Mouse (Mus musculus): ENCODE results near the gene 6030498E09Rik. TPM values are rescaled to one million over a fixed set of nuclear protein-coding genes. Genes with fewer than 3 reads are reported as not detected.

Gene 6030498E09Rik
- not detected in 2 replicates for polyA plus RNA-seq (2014; fragmentation: Nextera tagmentation; extraction: Ambion mirVana)

GRCm38 (mm10) chrX:38772478-38772877 is at the start of gene 6030498E09Rik:
6030498E09Rik (plus strand) TSS chrX:38772671.
- H3K9me3 ChIP-seq (replicated peaks; ENCODE audit: control insufficient read depth, low read length), result no peaks in the 10 kb centered on the region
- H3K4me2 ChIP-seq (ENCODE audit: low read depth, low read length), result no peak within 1 kb of the TSS
- DNase-seq (ENCODE audit: low spot score), result no peak
- 76% methylated on average over 9 of the region's 9 CpGs for WGBS
- H3K4me3 ChIP-seq (ENCODE audit: low read depth, low read length), result no peak within 1 kb of the TSS
- ATAC-seq (replicated peaks; ENCODE audit: insufficient number of reproducible peaks, low FRiP score, low TSS enrichment, low read depth), result no peak
- H3K36me3 ChIP-seq (replicated peaks; ENCODE audit: control insufficient read depth, insufficient read depth, low read depth, low read length), result no peaks in the 10 kb centered on the region
- no peaks in the 10 kb centered on the region for H3K27me3 ChIP-seq (ENCODE audit: control insufficient read depth, insufficient read depth, low read length)
- no peak within 1 kb of the TSS for H3K9ac ChIP-seq (replicated peaks; ENCODE audit: low read length)
- H3K27ac ChIP-seq (replicated peaks; ENCODE audit: low read depth, low read length), result no peak within 1 kb of the TSS
- H3K4me1 ChIP-seq (ENCODE audit: control insufficient read depth, insufficient read depth, low read length), result no peaks in the 10 kb centered on the region

- H3K4me2 ChIP-seq (ENCODE audit: low read depth, low read length), result no peak overlapping the region
- WGBS, result 64% methylated on average over 5 of the region's 5 CpGs
- no peaks in the 10 kb centered on the region for H3K36me3 ChIP-seq (replicated peaks; ENCODE audit: control insufficient read depth, insufficient read depth, low read depth, low read length)
- H3K4me3 ChIP-seq (ENCODE audit: low read depth, low read length), result no peak overlapping the region
- no peak overlapping the region for H3K9ac ChIP-seq (replicated peaks; ENCODE audit: low read length)
- ATAC-seq (replicated peaks; ENCODE audit: insufficient number of reproducible peaks, low FRiP score, low TSS enrichment, low read depth), result no peak
- no peaks in the 10 kb centered on the region for H3K4me1 ChIP-seq (ENCODE audit: control insufficient read depth, insufficient read depth, low read length)
- H3K27ac ChIP-seq (replicated peaks; ENCODE audit: low read depth, low read length), result no peak overlapping the region
- DNase-seq (ENCODE audit: low spot score), result no peak
- H3K27me3 ChIP-seq (ENCODE audit: control insufficient read depth, insufficient read depth, low read length), result no peaks in the 10 kb centered on the region
- no peaks in the 10 kb centered on the region for H3K9me3 ChIP-seq (replicated peaks; ENCODE audit: control insufficient read depth, low read length)
These were observed 42.4 kb upstream of the 6030498E09Rik start for GRCm38 (mm10) chrX:38730081-38730480.

- Histone ChIP-seq H3K9ac (replicated peaks; ENCODE audit: low read length) (no peak overlapping the region), H3K27ac (replicated peaks; ENCODE audit: low read depth, low read length) (no peak overlapping the region), H3K36me3 (replicated peaks; ENCODE audit: control insufficient read depth, insufficient read depth, low read depth, low read length) (no peaks in the 10 kb centered on the region), H3K4me2 (ENCODE audit: low read depth, low read length) (no peak overlapping the region), H3K9me3 (replicated peaks; ENCODE audit: control insufficient read depth, low read length) (no peaks in the 10 kb centered on the region), H3K27me3 (ENCODE audit: control insufficient read depth, insufficient read depth, low read length) (no peaks in the 10 kb centered on the region), H3K4me3 (ENCODE audit: low read depth, low read length) (no peak overlapping the region), H3K4me1 (ENCODE audit: control insufficient read depth, insufficient read depth, low read length) (no peaks in the 10 kb centered on the region)
- no peak for DNase-seq (ENCODE audit: low spot score)
- ATAC-seq (replicated peaks; ENCODE audit: insufficient number of reproducible peaks, low FRiP score, low TSS enrichment, low read depth), result no peak
- 51% methylated on average over 2 of the region's 2 CpGs for whole genome bisulfite sequencing
These were observed 41.8 kb upstream of the 6030498E09Rik start for GRCm38 (mm10) chrX:38730639-38731038.

GRCm38 (mm10) chrX:38733683-38734082 is 38.8 kb upstream of the 6030498E09Rik start:
- H3K27me3 ChIP-seq (ENCODE audit: control insufficient read depth, insufficient read depth, low read length), result no peaks in the 10 kb centered on the region
- no peak overlapping the region for H3K4me3 ChIP-seq (ENCODE audit: low read depth, low read length)
- 91% methylated on average over 5 of the region's 5 CpGs for WGBS
- no peaks in the 10 kb centered on the region for H3K9me3 ChIP-seq (replicated peaks; ENCODE audit: control insufficient read depth, low read length)
- H3K36me3 ChIP-seq (replicated peaks; ENCODE audit: control insufficient read depth, insufficient read depth, low read depth, low read length), result no peaks in the 10 kb centered on the region
- no peak for DNase-seq (ENCODE audit: low spot score)
- no peak for ATAC-seq (replicated peaks; ENCODE audit: insufficient number of reproducible peaks, low FRiP score, low TSS enrichment, low read depth)
- H3K4me1 ChIP-seq (ENCODE audit: control insufficient read depth, insufficient read depth, low read length), result no peaks in the 10 kb centered on the region
- no peak overlapping the region for H3K4me2 ChIP-seq (ENCODE audit: low read depth, low read length)
- no peak overlapping the region for H3K9ac ChIP-seq (replicated peaks; ENCODE audit: low read length)
- no peak overlapping the region for H3K27ac ChIP-seq (replicated peaks; ENCODE audit: low read depth, low read length)

- no peaks in the 10 kb centered on the region for H3K9me3 ChIP-seq (replicated peaks; ENCODE audit: control insufficient read depth, low read length)
- H3K4me3 ChIP-seq (ENCODE audit: low read depth, low read length), result no peak overlapping the region
- no peak overlapping the region; the same call in 1 of the 2 replicates for H3K27ac ChIP-seq (replicated peaks; ENCODE audit: low read depth, low read length)
- peak; percentile 57 for DNase-seq (ENCODE audit: low spot score)
- no peaks in the 10 kb centered on the region for H3K27me3 ChIP-seq (ENCODE audit: control insufficient read depth, insufficient read depth, low read length)
- no peaks in the 10 kb centered on the region for H3K36me3 ChIP-seq (replicated peaks; ENCODE audit: control insufficient read depth, insufficient read depth, low read depth, low read length)
- H3K4me2 ChIP-seq (ENCODE audit: low read depth, low read length), result no peak overlapping the region
- ATAC-seq (replicated peaks; ENCODE audit: insufficient number of reproducible peaks, low FRiP score, low TSS enrichment, low read depth), result no peak
- WGBS, result 54% methylated on average over 13 of the region's 13 CpGs
- H3K9ac ChIP-seq (replicated peaks; ENCODE audit: low read length), result no peak overlapping the region
- no peaks in the 10 kb centered on the region for H3K4me1 ChIP-seq (ENCODE audit: control insufficient read depth, insufficient read depth, low read length)
These were observed 37.3 kb upstream of the 6030498E09Rik start for GRCm38 (mm10) chrX:38734916-38735880.

- H3K4me2 ChIP-seq (ENCODE audit: low read depth, low read length), result no peak overlapping the region
- peak; percentile 10 for DNase-seq (ENCODE audit: low spot score)
- no peaks in the 10 kb centered on the region for H3K27me3 ChIP-seq (ENCODE audit: control insufficient read depth, insufficient read depth, low read length)
- no peaks in the 10 kb centered on the region for H3K4me1 ChIP-seq (ENCODE audit: control insufficient read depth, insufficient read depth, low read length)
- ATAC-seq (replicated peaks; ENCODE audit: insufficient number of reproducible peaks, low FRiP score, low TSS enrichment, low read depth), result 0 out of 2 replicates have a peak, but pooled peaks have one; percentile 23
- no peaks in the 10 kb centered on the region for H3K9me3 ChIP-seq (replicated peaks; ENCODE audit: control insufficient read depth, low read length)
- H3K36me3 ChIP-seq (replicated peaks; ENCODE audit: control insufficient read depth, insufficient read depth, low read depth, low read length), result no peaks in the 10 kb centered on the region
- no peak overlapping the region for H3K4me3 ChIP-seq (ENCODE audit: low read depth, low read length)
- WGBS, result 64% methylated on average over 2 of the region's 2 CpGs
- H3K9ac ChIP-seq (replicated peaks; ENCODE audit: low read length), result no peak overlapping the region
- H3K27ac ChIP-seq (replicated peaks; ENCODE audit: low read depth, low read length), result no peak overlapping the region
These were observed 1.0 kb upstream of the 6030498E09Rik start for GRCm38 (mm10) chrX:38771453-38771852.

GRCm38 (mm10) chrX:38771886-38772285 is 585 bp upstream of the 6030498E09Rik start:
- no peak overlapping the region for H3K4me3 ChIP-seq (ENCODE audit: low read depth, low read length)
- no peak overlapping the region for H3K27ac ChIP-seq (replicated peaks; ENCODE audit: low read depth, low read length)
- no peaks in the 10 kb centered on the region for H3K27me3 ChIP-seq (ENCODE audit: control insufficient read depth, insufficient read depth, low read length)
- WGBS, result 41% methylated on average over 3 of the region's 3 CpGs
- no peak overlapping the region for H3K9ac ChIP-seq (replicated peaks; ENCODE audit: low read length)
- DNase-seq (ENCODE audit: low spot score), result peak; percentile 54
- ATAC-seq (replicated peaks; ENCODE audit: insufficient number of reproducible peaks, low FRiP score, low TSS enrichment, low read depth), result no peak
- H3K4me2 ChIP-seq (ENCODE audit: low read depth, low read length), result no peak overlapping the region
- H3K36me3 ChIP-seq (replicated peaks; ENCODE audit: control insufficient read depth, insufficient read depth, low read depth, low read length), result no peaks in the 10 kb centered on the region
- no peaks in the 10 kb centered on the region for H3K4me1 ChIP-seq (ENCODE audit: control insufficient read depth, insufficient read depth, low read length)
- no peaks in the 10 kb centered on the region for H3K9me3 ChIP-seq (replicated peaks; ENCODE audit: control insufficient read depth, low read length)

GRCm38 (mm10) chrX:38794373-38794772 is 21.9 kb downstream of the 6030498E09Rik start:
- H3K9ac ChIP-seq (replicated peaks; ENCODE audit: low read length), result no peak overlapping the region
- DNase-seq (ENCODE audit: low spot score) (no peak), ATAC-seq (replicated peaks; ENCODE audit: insufficient number of reproducible peaks, low FRiP score, low TSS enrichment, low read depth) (no peak)
- H3K4me3 ChIP-seq (ENCODE audit: low read depth, low read length), result no peak overlapping the region
- no peaks in the 10 kb centered on the region for H3K4me1 ChIP-seq (ENCODE audit: control insufficient read depth, insufficient read depth, low read length)
- WGBS, result 69% methylated on average over 3 of the region's 3 CpGs
- no peak overlapping the region for H3K4me2 ChIP-seq (ENCODE audit: low read depth, low read length)
- H3K27me3 ChIP-seq (ENCODE audit: control insufficient read depth, insufficient read depth, low read length), result no peaks in the 10 kb centered on the region
- no peaks in the 10 kb centered on the region for H3K36me3 ChIP-seq (replicated peaks; ENCODE audit: control insufficient read depth, insufficient read depth, low read depth, low read length)
- H3K27ac ChIP-seq (replicated peaks; ENCODE audit: low read depth, low read length), result no peak overlapping the region
- no peaks in the 10 kb centered on the region for H3K9me3 ChIP-seq (replicated peaks; ENCODE audit: control insufficient read depth, low read length)

Measured in embryonic facial prominence, embryonic 11.5 days (tissue).